50 mouse cellular contexts compared by ENCODE assay signal in the genomic region with DNA sequence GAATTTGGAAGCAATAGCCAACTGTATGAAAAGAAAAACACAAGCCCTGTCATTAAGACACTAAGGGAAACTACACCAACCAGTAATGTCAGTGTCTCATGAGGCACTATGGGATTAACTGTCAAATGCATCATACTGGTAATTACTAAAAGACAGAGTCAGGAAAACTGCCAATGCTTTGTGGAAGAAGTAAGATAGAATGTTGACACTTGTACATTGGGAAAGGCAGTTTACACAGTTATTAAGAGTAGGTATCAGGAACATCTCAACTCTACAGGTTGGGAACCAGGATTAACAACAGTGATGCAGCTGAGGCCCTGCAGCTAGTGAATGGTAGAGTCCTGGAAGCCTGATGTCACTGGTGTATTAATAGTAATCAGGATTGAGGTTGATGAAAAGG. TPM values are rescaled to one million over a fixed set of nuclear protein-coding genes. Genes with fewer than 3 reads are reported as not detected.
"Had no signal": no experiment of that assay in that cellular context is flagged by ENCODE, and none has a peak within 500 bp of the region (broad histone marks: within the 10 kb centered on the region; RNA-seq: fewer than 3 reads in every experiment).

No protein-coding gene starts in this region.

- DNase-seq: heart, postnatal 10 days; heart, postnatal 14 days; heart, postnatal 36 days; heart, postnatal 4 days; kidney, adult 11 months; kidney, adult 18-20 months; kidney, adult 2 months; kidney, adult 8-10 months; kidney, adult 9 months; kidney, postnatal 10 days; kidney, postnatal 14 days; kidney, postnatal 25 days; kidney, postnatal 36 days; kidney, postnatal 4 days; layer of hippocampus, adult 9-11 months; layer of hippocampus, postnatal 36 days had no signal

- H3K9ac ChIP-seq: heart, embryonic 12.5 days; heart, embryonic 13.5 days; heart, embryonic 15.5 days; hindbrain, embryonic 12.5 days; hindbrain, embryonic 13.5 days; hindbrain, embryonic 14.5 days; hindbrain, embryonic 15.5 days; intestine, embryonic 15.5 days; kidney, embryonic 15.5 days had no signal

- H3K27me3 ChIP-seq: heart, embryonic 12.5 days; heart, embryonic 13.5 days; heart, embryonic 15.5 days; hindbrain, embryonic 12.5 days; hindbrain, embryonic 13.5 days; hindbrain, embryonic 15.5 days; intestine, embryonic 15.5 days; kidney, embryonic 15.5 days had no signal

- H3K4me2 ChIP-seq: heart, embryonic 11.5 days; heart, embryonic 12.5 days; heart, embryonic 13.5 days; heart, embryonic 15.5 days; hindbrain, embryonic 12.5 days; hindbrain, embryonic 13.5 days; hindbrain, embryonic 14.5 days; hindbrain, embryonic 15.5 days; intestine, embryonic 15.5 days; kidney, embryonic 15.5 days had no signal

- H3K9me3 ChIP-seq: heart, embryonic 10.5 days; heart, embryonic 12.5 days; heart, embryonic 13.5 days; heart, embryonic 15.5 days; hindbrain, embryonic 10.5 days; hindbrain, embryonic 12.5 days; hindbrain, embryonic 13.5 days; hindbrain, embryonic 15.5 days; intestine, embryonic 15.5 days; kidney, embryonic 15.5 days had no signal

- H3K4me3 ChIP-seq: heart, embryonic 10.5 days; heart, embryonic 12.5 days; heart, embryonic 13.5 days; heart, embryonic 15.5 days; hindbrain, embryonic 10.5 days; hindbrain, embryonic 12.5 days; hindbrain, embryonic 13.5 days; hindbrain, embryonic 15.5 days; intestine, embryonic 15.5 days; kidney, embryonic 15.5 days; layer of hippocampus, adult 2 months; left cerebral cortex, adult 2 months had no signal

- H3K27ac ChIP-seq: heart, embryonic 10.5 days; heart, embryonic 13.5 days; heart, embryonic 15.5 days; hindbrain, embryonic 10.5 days; hindbrain, embryonic 12.5 days; hindbrain, embryonic 13.5 days; hindbrain, embryonic 14.5 days; hindbrain, embryonic 15.5 days; hindbrain, postnatal 0 days; intestine, embryonic 15.5 days; kidney, embryonic 15.5 days; kidney, postnatal 0 days; layer of hippocampus, adult 2 months; left cerebral cortex, adult 2 months had no signal

- H3K4me1 ChIP-seq: heart, embryonic 15.5 days; hindbrain, embryonic 10.5 days; intestine, embryonic 15.5 days had no signal

- ATAC-seq: hindbrain, embryonic 16.5 days; hindbrain, postnatal 0 days; inflammation-experienced regulatory T-cells, adult 6 months; intestine, embryonic 15.5 days had no signal

RNA-seq across cellular contexts. Expression of a gene that starts 36.4 kb away (rescaled TPM):
- polyA plus RNA-seq: heart, embryonic 12.5 days had no signal

RNA-seq across cellular contexts. Expression of a gene that starts 49.9 kb away (rescaled TPM):
- total RNA-seq: heart, postnatal 10 days; heart, postnatal 14 days; heart, postnatal 25 days; heart, postnatal 36 days; heart, postnatal 4 days; hematopoietic stem cell, adult 5-6 weeks; hindbrain, postnatal 0 days; layer of hippocampus, adult 18-20 months; layer of hippocampus, adult 2 months; layer of hippocampus, adult 8-10 months; layer of hippocampus, postnatal 10 days; layer of hippocampus, postnatal 14 days; layer of hippocampus, postnatal 25 days; layer of hippocampus, postnatal 36 days; left cerebral cortex, adult 18-20 months; left cerebral cortex, adult 2 months had no signal
- polyA plus RNA-seq: heart, embryonic 10.5 days; heart, embryonic 11.5 days; heart, embryonic 12.5 days; heart, embryonic 13.5 days; heart, embryonic 14.5 days; heart, embryonic 15.5 days; heart, embryonic 16.5 days; heart, postnatal 0 days; hindbrain, embryonic 10.5 days; hindbrain, embryonic 11.5 days; hindbrain, embryonic 12.5 days; hindbrain, embryonic 14.5 days; hindbrain, embryonic 15.5 days; hindbrain, embryonic 16.5 days; hindbrain, postnatal 0 days; inflammation-experienced regulatory T-cells, adult 6 months; intestine, embryonic 14.5 days; intestine, embryonic 15.5 days; kidney, embryonic 14.5 days; kidney, embryonic 15.5 days; kidney, embryonic 16.5 days; kidney, postnatal 0 days; large intestine, adult 2 months had no signal
